Mouse (Mus musculus) erythroblast, embryonic 14.5 days (primary cell): ENCODE results near the gene Chrdl2. TPM values are rescaled to one million over a fixed set of nuclear protein-coding genes. Genes with fewer than 3 reads are reported as not detected.

Experiments
- H3K27me3 ChIP-seq: 2 replicates; pipeline ENCODE4 v1.6.1; 2012; ENCODE audit warnings: inconsistent platforms; ENCODE audit not compliant: control insufficient read depth
- H3K36me3 ChIP-seq: 2 replicates; pipeline ENCODE4 v1.6.1; 2012; ENCODE audit warnings: mild to moderate bottlenecking, inconsistent platforms; ENCODE audit not compliant: control insufficient read depth
- H3K4me1 ChIP-seq: 2 replicates; pipeline ENCODE4 v1.6.1; 2012; ENCODE audit warnings: inconsistent platforms; ENCODE audit not compliant: control insufficient read depth
- H3K4me3 ChIP-seq: replicated peaks from 2 replicates; pipeline ENCODE3; 2012; ENCODE audit warnings: moderate library complexity, mild to moderate bottlenecking, inconsistent platforms
- H3K9me3 ChIP-seq: 2 replicates; pipeline ENCODE4 v1.6.1; 2012; ENCODE audit warnings: low read length, inconsistent platforms, mixed read lengths; ENCODE audit not compliant: control insufficient read depth
- GATA1 ChIP-seq: IDR thresholded peaks from 2 replicates; pipeline ENCODE4 v1.6.1; 2012; ENCODE audit warnings: low read length, inconsistent platforms, mixed read lengths
- TAL1 ChIP-seq: IDR thresholded peaks from 3 replicates; pipeline ENCODE4 v1.6.1; 2012; ENCODE audit warnings: low read length, inconsistent platforms, mixed read lengths
- polyA plus RNA-seq: library from polyadenylated mRNA; stranded (reverse); fragments of >175 nt; gene quantifications from 2 replicates; pipeline ENCODE4 v1.2.3, GENCODE M21; 2012

The Chrdl2 gene
- polyA plus RNA-seq, 1 experiment: not detected

GRCm38 (mm10) chr7:99981311-99981710 lies 24.7 kb upstream of the Chrdl2 start:
- no peak for TF ChIP-seq TAL1
- TF ChIP-seq GATA1: no peak
- no peaks in the 10 kb centered on the region for H3K9me3 ChIP-seq
- no peaks in the 10 kb centered on the region for H3K36me3 ChIP-seq
- peaks cover 19% of the 10 kb centered on the region for H3K4me1 ChIP-seq
- H3K4me3 ChIP-seq: no peak overlapping the region
- H3K27me3 ChIP-seq: peaks cover 5% of the 10 kb centered on the region

DNA sequence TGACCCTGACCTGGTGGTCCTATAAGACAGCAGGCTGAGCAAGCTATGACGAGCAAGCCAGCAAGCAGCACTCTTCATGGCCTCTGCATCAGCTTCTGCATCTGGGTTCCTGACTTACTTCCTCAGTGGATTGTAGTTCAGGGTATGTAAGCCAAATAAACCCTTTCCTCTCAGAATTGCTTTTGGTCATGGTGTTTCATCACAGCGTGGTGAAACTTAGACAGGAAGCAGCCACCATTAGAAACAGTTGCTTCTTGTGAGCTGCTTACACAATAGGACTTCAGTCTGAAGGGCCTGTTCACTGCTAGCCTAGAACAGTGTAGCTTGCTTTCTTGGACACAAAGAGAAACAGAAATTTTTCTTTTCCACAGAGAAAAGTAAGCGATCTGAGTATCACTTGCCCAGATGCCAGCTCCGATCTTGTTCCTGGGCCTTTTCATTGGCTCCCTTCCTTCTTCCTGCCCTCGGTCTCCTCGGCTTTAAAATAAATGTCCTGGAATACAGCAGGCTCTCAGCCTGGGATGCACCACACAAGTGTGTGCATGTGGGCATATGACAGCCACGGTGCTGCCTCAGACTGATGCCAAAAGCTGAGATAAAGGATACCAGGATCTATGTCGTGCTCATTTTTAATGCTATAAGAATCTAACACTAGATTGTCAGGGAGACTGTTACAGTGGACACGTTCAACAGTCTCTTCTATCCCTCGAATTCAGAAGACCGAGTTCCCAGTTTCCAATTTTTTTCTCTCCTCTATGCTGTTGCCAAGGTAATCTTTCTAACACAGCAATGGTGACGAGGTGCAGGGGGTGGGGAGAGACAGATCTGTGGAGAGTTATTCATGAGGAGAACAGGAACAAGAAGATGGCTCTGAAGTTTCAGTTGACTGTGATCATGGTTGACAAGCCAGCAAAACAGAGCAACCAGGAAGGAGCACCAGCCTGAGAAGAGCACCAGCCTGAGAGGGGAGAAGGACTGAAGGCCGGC lies 23.4 kb upstream of the Chrdl2 start:
- peaks cover 19% of the 10 kb centered on the region for H3K4me1 ChIP-seq
- no peaks in the 10 kb centered on the region for H3K36me3 ChIP-seq
- no peaks in the 10 kb centered on the region for H3K9me3 ChIP-seq
- H3K4me3 ChIP-seq: no peak overlapping the region
- TF ChIP-seq TAL1 (no peak), GATA1 (no peak)
- peaks cover 5% of the 10 kb centered on the region for H3K27me3 ChIP-seq

- no peaks in the 10 kb centered on the region for H3K9me3 ChIP-seq
- no peaks in the 10 kb centered on the region; the same call in 1 of the 2 replicates for H3K4me1 ChIP-seq
- peaks cover 5% of the 10 kb centered on the region for H3K27me3 ChIP-seq
- no peaks in the 10 kb centered on the region for H3K36me3 ChIP-seq
- no peak overlapping the region for H3K4me3 ChIP-seq
- no peak for TF ChIP-seq GATA1
- TF ChIP-seq TAL1: no peak
These were observed 17.2 kb upstream of the Chrdl2 start for GRCm38 (mm10) chr7:99988725-99989124.

DNA sequence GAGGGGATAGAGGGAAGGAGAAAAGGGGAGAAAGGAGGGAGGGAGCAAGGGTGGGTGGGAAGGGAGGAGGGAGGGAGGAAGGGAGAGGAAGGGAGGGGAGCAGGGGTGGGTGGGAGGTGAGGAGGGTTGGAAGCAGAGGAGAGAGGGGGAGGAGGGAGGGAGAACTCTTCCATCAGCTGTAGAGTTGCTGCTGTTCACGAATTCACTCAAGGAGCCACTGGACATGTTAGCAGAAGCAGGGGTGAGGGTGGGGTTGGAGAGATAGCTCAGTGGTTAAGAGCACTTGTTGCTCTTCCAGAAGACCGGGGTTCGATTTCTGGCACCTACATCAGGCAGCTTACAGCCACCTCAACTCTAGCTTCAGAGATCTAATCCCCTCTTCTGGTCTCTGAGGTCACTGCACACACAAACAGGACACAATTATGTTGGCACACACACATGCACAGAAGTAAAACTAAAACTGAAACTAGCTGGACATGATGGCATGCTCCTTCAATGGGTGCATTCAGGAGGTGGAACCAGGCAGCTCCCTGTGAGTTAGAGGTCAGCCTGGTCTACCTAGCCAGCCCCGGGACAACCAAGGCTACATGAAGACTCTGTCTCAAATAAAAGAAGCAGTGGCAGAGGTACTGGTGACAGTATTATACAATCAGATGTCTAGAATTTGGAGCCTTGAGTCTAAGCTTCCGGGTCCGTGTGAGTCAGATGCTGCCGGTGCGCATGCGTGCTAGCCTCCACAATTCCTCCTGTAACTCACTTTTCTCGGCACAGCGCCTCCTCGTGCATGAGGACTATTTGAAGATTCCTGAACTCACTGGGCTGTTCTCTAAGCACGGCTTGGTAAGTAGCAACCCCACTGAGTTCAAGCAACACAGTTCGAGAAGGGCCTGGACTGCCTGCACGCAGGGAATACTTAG lies 15.9 kb upstream of the Chrdl2 start:
- Histone ChIP-seq H3K36me3 (no peaks in the 10 kb centered on the region), H3K27me3 (peaks cover 5% of the 10 kb centered on the region), H3K9me3 (no peaks in the 10 kb centered on the region), H3K4me3 (peak overlapping the region; percentile 5), H3K4me1 (no peaks in the 10 kb centered on the region; the same call in 1 of the 2 replicates)
- TF ChIP-seq GATA1: no peak
- TF ChIP-seq TAL1: no peak

- Histone ChIP-seq H3K36me3 (no peaks in the 10 kb centered on the region), H3K4me3 (no peak overlapping the region), H3K9me3 (no peaks in the 10 kb centered on the region), H3K4me1 (no peaks in the 10 kb centered on the region; the same call in 1 of the 2 replicates), H3K27me3 (peaks cover 3% of the 10 kb centered on the region)
- no peak for TF ChIP-seq TAL1
- no peak for TF ChIP-seq GATA1
These were observed 14.8 kb upstream of the Chrdl2 start for GRCm38 (mm10) chr7:99990990-99991707.

DNA sequence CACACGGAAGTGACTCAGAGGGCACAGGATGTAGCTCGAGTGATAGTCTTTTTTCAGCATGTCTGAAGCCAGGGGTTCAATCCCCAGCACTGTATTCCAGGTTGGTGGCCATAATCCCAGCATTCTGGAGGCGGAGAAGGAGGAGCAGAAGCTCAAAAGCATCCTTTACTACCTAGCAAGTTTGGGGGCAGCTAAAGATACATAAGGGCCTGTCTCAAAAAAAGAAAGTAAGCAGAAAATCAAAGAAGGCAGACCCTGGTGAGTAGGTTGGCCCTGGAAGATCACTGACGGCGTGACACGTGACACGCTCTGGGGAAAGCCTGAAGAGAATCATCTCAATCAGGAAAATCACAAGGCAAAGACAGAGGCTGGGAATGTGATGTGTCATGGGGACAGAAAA lies 12.8 kb upstream of the Chrdl2 start:
- Histone ChIP-seq H3K4me1 (no peaks in the 10 kb centered on the region; the same call in 1 of the 2 replicates), H3K36me3 (no peaks in the 10 kb centered on the region), H3K27me3 (peaks cover 3% of the 10 kb centered on the region), H3K4me3 (no peak overlapping the region), H3K9me3 (no peaks in the 10 kb centered on the region)
- TF ChIP-seq TAL1: no peak
- TF ChIP-seq GATA1: no peak

GRCm38 (mm10) chr7:99995186-99995585 lies 10.8 kb upstream of the Chrdl2 start:
- peaks cover 3% of the 10 kb centered on the region for H3K27me3 ChIP-seq
- TF ChIP-seq TAL1 (no peak), GATA1 (no peak)
- no peaks in the 10 kb centered on the region for H3K36me3 ChIP-seq
- H3K4me3 ChIP-seq: no peak overlapping the region
- no peaks in the 10 kb centered on the region for H3K4me1 ChIP-seq
- no peaks in the 10 kb centered on the region for H3K9me3 ChIP-seq

GRCm38 (mm10) chr7:99998668-99999067 lies 7.3 kb upstream of the Chrdl2 start:
- Histone ChIP-seq H3K36me3 (no peaks in the 10 kb centered on the region), H3K27me3 (no peaks in the 10 kb centered on the region; the same call in none of the 2 replicates)
- TF ChIP-seq GATA1 (no peak), TAL1 (no peak)

More at GRCm38 (mm10) chr7:99998668-99999067, 7.3 kb upstream of the Chrdl2 start:
- Histone ChIP-seq H3K9me3 (no peaks in the 10 kb centered on the region), H3K4me3 (no peak overlapping the region), H3K4me1 (no peaks in the 10 kb centered on the region)
